Mouse (Mus musculus): ENCODE measurements around the gene Trpm1.

DNA sequence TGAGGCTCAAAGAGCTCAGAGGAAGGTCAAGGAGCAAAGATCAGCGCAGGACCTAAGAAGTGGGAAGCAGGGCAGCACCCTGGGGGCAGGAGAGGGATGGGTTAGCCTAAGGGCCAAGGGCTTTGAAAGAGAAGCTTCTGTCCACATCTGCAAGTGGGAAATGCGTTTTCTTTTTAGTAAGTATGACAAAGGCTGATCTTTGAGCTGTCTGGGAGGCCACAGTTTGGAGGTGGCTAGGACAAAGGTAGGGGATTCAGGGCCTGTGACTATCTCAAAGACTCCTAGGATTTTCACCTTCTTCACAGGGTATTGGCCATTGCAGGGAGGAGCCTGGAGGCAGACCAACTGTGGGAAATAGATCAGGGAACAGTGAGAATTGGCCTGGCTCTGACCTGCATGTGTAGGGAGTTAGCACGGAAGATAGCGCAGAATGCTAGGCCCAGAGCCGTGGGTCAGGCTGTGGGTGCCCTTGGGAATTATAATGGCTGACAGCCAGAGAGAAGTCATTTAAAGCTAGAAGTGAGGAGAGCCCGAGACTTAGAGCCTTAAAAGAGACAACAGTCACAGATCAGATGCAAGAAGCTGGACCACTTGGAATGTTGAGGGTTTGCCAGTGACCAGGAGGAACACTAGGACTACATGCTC lies 3.1 kb upstream of the Trpm1 start:
- no peak for TF ChIP-seq POLR2AphosphoS2 (IDR thresholded peaks at IDR 0.05; ENCODE audit: low read depth, low read length)
- no peak for TF ChIP-seq ELF1 (IDR thresholded peaks at IDR 0.05; ENCODE audit: low read depth, low read length)
- no peak for TF ChIP-seq POLR2A (IDR thresholded peaks at IDR 0.05; ENCODE audit: low read depth, low read length)
- no peak for TF ChIP-seq ETS1 (conservative IDR thresholded peaks at IDR 0.05; ENCODE audit: low read depth, low read length)
- TF ChIP-seq HCFC1 (IDR thresholded peaks at IDR 0.05; ENCODE audit: low read depth, low read length) = no peak
- TF ChIP-seq EP300 (IDR thresholded peaks at IDR 0.05; ENCODE audit: low read length) = no peak
- TF ChIP-seq CHD2 (IDR thresholded peaks at IDR 0.05; ENCODE audit: low read length) = no peak
- no peak for TF ChIP-seq MYC (IDR thresholded peaks at IDR 0.05; ENCODE audit: low read depth, low read length)
- no peak for TF ChIP-seq CTCF (conservative IDR thresholded peaks at IDR 0.05 in 1 of 2, IDR thresholded peaks at IDR 0.05 in 1 of 2; ENCODE audit: low read depth in 2 of 2, low read length in 2 of 2)
- no peak for TF ChIP-seq CHD1 (IDR thresholded peaks at IDR 0.05; ENCODE audit: low read depth, low read length)
- TF ChIP-seq JUND (conservative IDR thresholded peaks at IDR 0.05; ENCODE audit: low read depth, low read length) = no peak
- TF ChIP-seq TCF12 (IDR thresholded peaks at IDR 0.05; ENCODE audit: low read depth, low read length) = no peak

Measured in CH12.LX (cell line).